Mouse (Mus musculus) embryonic facial prominence, embryonic 15.5 days (tissue): ENCODE measurements around the gene Metrnl. TPM values are rescaled to one million over a fixed set of nuclear protein-coding genes. Genes with fewer than 3 reads are reported as not detected.
"Not testable (repeated sequence)": the region's sequence is repeated elsewhere in the genome, so short reads cannot be mapped to it uniquely, and the experiment has no call there.

ENCODE experiments used
- ATAC-seq: fragments of 200-750 bp; cut with Nextera tagmentation; 2 replicates; pipeline ENCODE4 v1.8.0; 2017; ENCODE audit warnings: low read depth, moderate TSS enrichment; ENCODE audit not compliant: insufficient number of reproducible peaks, low FRiP score, low TSS enrichment
- H3K27ac ChIP-seq: fragments of 300-500 bp; sonication (generic); replicated peaks from 2 replicates; pipeline ENCODE4 v1.5.1; 2015; ENCODE audit warnings: mild to moderate bottlenecking, inconsistent platforms
- H3K27me3 ChIP-seq: fragments of 300-500 bp; sonication (generic); 2 replicates; pipeline ENCODE4 v1.6.1; 2015; ENCODE audit warnings: inconsistent platforms
- H3K36me3 ChIP-seq: fragments of 300-500 bp; sonication (generic); 2 replicates; pipeline ENCODE4 v1.6.1; 2015; ENCODE audit warnings: mild to moderate bottlenecking, inconsistent platforms
- H3K4me1 ChIP-seq: fragments of 300-500 bp; sonication (generic); 2 replicates; pipeline ENCODE4 v1.6.1; 2015; ENCODE audit warnings: inconsistent platforms
- H3K4me2 ChIP-seq: fragments of 300-500 bp; sonication (generic); replicated peaks from 2 replicates; pipeline ENCODE4 v1.6.1; 2015; ENCODE audit warnings: mild to moderate bottlenecking, inconsistent platforms
- H3K4me3 ChIP-seq: fragments of 300-500 bp; sonication (generic); replicated peaks from 2 replicates; pipeline ENCODE4 v1.5.1; 2015; ENCODE audit warnings: mild to moderate bottlenecking, inconsistent platforms
- H3K9ac ChIP-seq: fragments of 300-500 bp; sonication (generic); 2 replicates; pipeline ENCODE4 v1.6.1; 2015; ENCODE audit warnings: inconsistent platforms
- H3K9me3 ChIP-seq: fragments of 300-500 bp; sonication (generic); replicated peaks from 2 replicates; pipeline ENCODE4 v1.6.1; 2016; ENCODE audit warnings: inconsistent platforms
- WGBS: fragments of 180-500 bp; shearing (Covaris S2); methylation state at CpG from one replicate; pipeline ENCODE4 v1.1.7; 2015; 5-methylcytosine and 5-hydroxymethylcytosine counted together
- polyA plus RNA-seq: library from polyadenylated mRNA; unstranded; fragments of >200 nt; fragmentation: Nextera tagmentation; extraction: Ambion mirVana; gene quantifications from 2 replicates; pipeline ENCODE4 v1.2.1, GENCODE M21; 2015

Gene Metrnl
- polyA plus RNA-seq: 76.3 and 77.3 TPM in 2 replicates

- Histone ChIP-seq H3K4me1 (peaks cover 27% of the 10 kb centered on the region), H3K27ac (peak within 1 kb of the TSS; percentile 88), H3K27me3 (no peaks in the 10 kb centered on the region), H3K4me2 (peak within 1 kb of the TSS; percentile 95), H3K9ac (peak within 1 kb of the TSS; percentile 60), H3K36me3 (no peaks in the 10 kb centered on the region), H3K9me3 (no peaks in the 10 kb centered on the region), H3K4me3 (peak within 1 kb of the TSS; percentile 74)
- WGBS: 89% methylated on average over 5 of the region's 5 CpGs
- no peak for ATAC-seq
These were observed at the start of gene Metrnl for GRCm38 (mm10) chr11:121701244-121701643. Gene Metrnl, plus strand, starts transcription at chr11:121701544.

GRCm38 (mm10) chr11:121651556-121651955 lies 49.8 kb upstream of the Metrnl start:
- H3K4me1 ChIP-seq: peaks cover 19% of the 10 kb centered on the region; the same call in 1 of the 2 replicates
- peaks cover 10% of the 10 kb centered on the region; the same call in 1 of the 2 replicates for H3K36me3 ChIP-seq
- ATAC-seq: no peak
- no peaks in the 10 kb centered on the region for H3K27me3 ChIP-seq
- H3K4me3 ChIP-seq: no peak overlapping the region
- 94% methylated on average over 9 of the region's 9 CpGs for WGBS
- no peak overlapping the region for H3K9ac ChIP-seq
- H3K4me2 ChIP-seq: no peak overlapping the region
- H3K27ac ChIP-seq: no peak overlapping the region
- H3K9me3 ChIP-seq: no peaks in the 10 kb centered on the region

- Histone ChIP-seq H3K4me2 (no peak overlapping the region), H3K9me3 (no peaks in the 10 kb centered on the region), H3K9ac (no peak overlapping the region), H3K36me3 (peaks cover 10% of the 10 kb centered on the region; the same call in 1 of the 2 replicates), H3K4me1 (peaks cover 19% of the 10 kb centered on the region; the same call in 1 of the 2 replicates), H3K27me3 (no peaks in the 10 kb centered on the region), H3K4me3 (no peak overlapping the region), H3K27ac (no peak overlapping the region)
- ATAC-seq: no peak
- WGBS: 94% methylated on average over 5 of the region's 5 CpGs
These were observed 49.4 kb upstream of the Metrnl start for GRCm38 (mm10) chr11:121651983-121652382.

GRCm38 (mm10) chr11:121652547-121653305 lies 48.6 kb upstream of the Metrnl start:
- no peak overlapping the region for H3K4me3 ChIP-seq
- H3K4me1 ChIP-seq: peaks cover 15% of the 10 kb centered on the region; the same call in 1 of the 2 replicates
- peaks cover 10% of the 10 kb centered on the region; the same call in 1 of the 2 replicates for H3K36me3 ChIP-seq
- H3K9ac ChIP-seq: no peak overlapping the region
- 52% methylated on average over 10 of the region's 10 CpGs for WGBS
- no peak overlapping the region for H3K27ac ChIP-seq
- no peak for ATAC-seq
- H3K9me3 ChIP-seq: no peaks in the 10 kb centered on the region
- H3K4me2 ChIP-seq: no peak overlapping the region
- H3K27me3 ChIP-seq: no peaks in the 10 kb centered on the region

- H3K27ac ChIP-seq: no peak overlapping the region
These were observed 47.7 kb upstream of the Metrnl start for GRCm38 (mm10) chr11:121653631-121654030.

GRCm38 (mm10) chr11:121654406-121654945 lies 46.9 kb upstream of the Metrnl start:
- H3K27me3 ChIP-seq: no peaks in the 10 kb centered on the region
- peaks cover 15% of the 10 kb centered on the region; the same call in 1 of the 2 replicates for H3K4me1 ChIP-seq
- H3K27ac ChIP-seq: peak overlapping the region; percentile 31
- ATAC-seq: no peak
- 31% methylated on average over 9 of the region's 9 CpGs for WGBS
- H3K4me3 ChIP-seq: no peak overlapping the region
- H3K36me3 ChIP-seq: peaks cover 10% of the 10 kb centered on the region; the same call in 1 of the 2 replicates
- H3K4me2 ChIP-seq: no peak overlapping the region
- no peaks in the 10 kb centered on the region for H3K9me3 ChIP-seq
- H3K9ac ChIP-seq: no peak overlapping the region

More at GRCm38 (mm10) chr11:121653631-121654030, 47.7 kb upstream of the Metrnl start:
- Histone ChIP-seq H3K4me2 (no peak overlapping the region), H3K36me3 (peaks cover 10% of the 10 kb centered on the region; the same call in 1 of the 2 replicates), H3K9me3 (no peaks in the 10 kb centered on the region), H3K4me3 (no peak overlapping the region), H3K9ac (no peak overlapping the region), H3K27me3 (no peaks in the 10 kb centered on the region), H3K4me1 (peaks cover 15% of the 10 kb centered on the region; the same call in 1 of the 2 replicates)
- ATAC-seq: no peak
- WGBS: 79% methylated on average over 4 of the region's 4 CpGs

GRCm38 (mm10) chr11:121655166-121655806 lies 46.1 kb upstream of the Metrnl start:
- H3K9ac ChIP-seq: no peak overlapping the region
- H3K27me3 ChIP-seq: no peaks in the 10 kb centered on the region
- ATAC-seq: no peak
- peaks cover 15% of the 10 kb centered on the region; the same call in 1 of the 2 replicates for H3K4me1 ChIP-seq
- H3K4me2 ChIP-seq: no peak overlapping the region
- H3K27ac ChIP-seq: no peak overlapping the region
- WGBS: 79% methylated on average over 6 of the region's 6 CpGs
- H3K4me3 ChIP-seq: no peak overlapping the region
- H3K9me3 ChIP-seq: no peaks in the 10 kb centered on the region
- H3K36me3 ChIP-seq: peaks cover 9% of the 10 kb centered on the region; the same call in 1 of the 2 replicates

- Histone ChIP-seq H3K27me3 (no peaks in the 10 kb centered on the region), H3K4me3 (no peak overlapping the region), H3K9me3 (no peaks in the 10 kb centered on the region), H3K4me1 (peaks cover 15% of the 10 kb centered on the region; the same call in 1 of the 2 replicates), H3K9ac (no peak overlapping the region), H3K36me3 (0 out of 2 replicates have a peak, but pooled peaks cover 4% of the 10 kb centered on the region), H3K4me2 (no peak overlapping the region), H3K27ac (no peak overlapping the region)
- WGBS: 83% methylated on average over 6 of the region's 6 CpGs
- ATAC-seq: no peak
These were observed 45.4 kb upstream of the Metrnl start for GRCm38 (mm10) chr11:121655807-121656511.

- no peak overlapping the region for H3K27ac ChIP-seq
- no peaks in the 10 kb centered on the region for H3K9me3 ChIP-seq
- no peak for ATAC-seq
- 37% methylated on average over 1 of the region's 1 CpGs for WGBS
- 0 out of 2 replicates have a peak, but pooled peaks cover 4% of the 10 kb centered on the region for H3K36me3 ChIP-seq
- no peaks in the 10 kb centered on the region for H3K27me3 ChIP-seq
- H3K4me2 ChIP-seq: no peak overlapping the region
- H3K9ac ChIP-seq: no peak overlapping the region
- peaks cover 11% of the 10 kb centered on the region; the same call in 1 of the 2 replicates for H3K4me1 ChIP-seq
- H3K4me3 ChIP-seq: no peak overlapping the region
These were observed 43.2 kb upstream of the Metrnl start for GRCm38 (mm10) chr11:121658151-121658550.

- ATAC-seq, H3K4me3 ChIP-seq, H3K9me3 ChIP-seq, H3K9ac ChIP-seq, H3K27ac ChIP-seq, H3K4me2 ChIP-seq, H3K4me1 ChIP-seq, H3K36me3 ChIP-seq, H3K27me3 ChIP-seq: not testable (repeated sequence)
- 84% methylated on average over 2 of the region's 2 CpGs for WGBS
These were observed 40.7 kb upstream of the Metrnl start for GRCm38 (mm10) chr11:121660604-121661003.
